Mouse (Mus musculus) adrenal gland (tissue): ENCODE data around the gene Copg2.

Experiments used
- microRNA-seq, 2 experiments: library from miRNA; unstranded; fragments of <30 nt; microRNA quantifications; one replicate each; pipeline ENCODE4; 2019

Copg2 gene

Small RNAs within 50 kb of the gene (microRNA-seq; reads per million reads assigned to microRNA genes)
- 2,358 to 4,073 reads per million in 2 experiments for gene Mir335
